Mouse (Mus musculus): ENCODE results near the gene Idh3g. TPM values are rescaled to one million over a fixed set of nuclear protein-coding genes. Genes with fewer than 3 reads are reported as not detected.

Idh3g gene
- polyA plus RNA-seq, 2 experiments = 217 to 366 TPM

DNA sequence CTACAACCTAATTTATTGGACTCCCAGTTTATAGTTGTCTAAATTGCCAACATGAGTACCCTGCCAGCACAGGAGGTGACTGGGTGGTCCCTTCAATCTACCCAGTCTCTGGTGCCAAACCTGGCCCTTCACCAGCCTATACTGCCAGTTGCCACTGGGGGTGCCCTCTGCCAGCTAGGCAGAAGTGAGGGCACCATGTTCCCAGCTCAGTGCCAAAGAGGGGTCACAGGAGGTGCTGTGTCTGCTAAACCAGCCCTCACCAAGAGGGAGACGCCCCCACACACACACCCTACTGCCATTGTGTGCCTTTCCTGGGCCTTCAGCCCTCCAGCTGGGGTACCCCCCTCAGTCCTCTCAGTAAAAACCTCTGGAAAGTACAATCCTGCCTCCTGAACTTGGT is 48.5 kb downstream of the Idh3g start:
- Histone ChIP-seq H3K36me3 (ENCODE audit: control insufficient read depth, insufficient read depth, low read length) (0 out of 2 replicates have a peak, but pooled peaks cover 3% of the 10 kb centered on the region), H3K9ac (ENCODE audit: low read depth, low read length, severe bottlenecking) (no peak overlapping the region), H3K4me3 (replicated peaks; ENCODE audit: low read length) (no peak overlapping the region), H3K4me2 (replicated peaks; ENCODE audit: low read depth, low read length, severe bottlenecking) (no peak overlapping the region), H3K4me1 (ENCODE audit: control insufficient read depth, insufficient read depth, low read length) (no peaks in the 10 kb centered on the region), H3K9me3 (ENCODE audit: control insufficient read depth, low read length) (no peaks in the 10 kb centered on the region), H3K27me3 (ENCODE audit: control insufficient read depth, insufficient read depth, low read length) (no peaks in the 10 kb centered on the region), H3K27ac (replicated peaks; ENCODE audit: low read depth, low read length) (no peak overlapping the region)
- TF ChIP-seq POLR2A (IDR thresholded peaks at IDR 0.05; ENCODE audit: borderline replicate concordance, extremely low read depth, insufficient read depth, insufficient read length) = no peak
- ATAC-seq (ENCODE audit: low FRiP score, low read depth) (no peak), DNase-seq (ENCODE audit: low spot score) (no peak)
- WGBS = 71% methylated on average over 1 of the region's 1 CpGs

DNA sequence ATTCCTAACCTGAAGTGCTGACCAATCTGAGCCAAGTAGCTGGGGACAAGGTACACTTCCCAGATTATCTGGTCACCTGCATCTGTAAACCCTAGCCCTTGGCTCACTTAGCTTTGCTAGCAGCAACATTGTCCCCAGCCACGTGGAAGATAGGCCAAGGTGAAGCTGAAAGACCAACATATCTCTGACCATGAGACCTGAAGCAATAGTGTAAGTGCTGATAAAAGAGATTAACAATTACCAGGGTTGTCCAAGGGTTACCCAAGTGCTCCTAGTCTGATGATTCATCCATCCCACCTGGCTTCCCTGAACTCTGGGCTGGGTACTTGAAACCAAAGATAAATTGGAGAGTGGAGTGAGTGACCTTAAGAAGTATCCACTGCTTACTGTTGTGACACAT is 55.8 kb downstream of the Idh3g start:
- Histone ChIP-seq H3K4me1 (ENCODE audit: control insufficient read depth, insufficient read depth, low read length) (no peaks in the 10 kb centered on the region), H3K27me3 (ENCODE audit: control insufficient read depth, insufficient read depth, low read length) (no peaks in the 10 kb centered on the region)

More for the DNA sequence above, 55.8 kb downstream of the Idh3g start:
- no peak for ATAC-seq (ENCODE audit: low FRiP score, low read depth)
- peaks cover 7% of the 10 kb centered on the region; the same call in 1 of the 2 replicates for H3K36me3 ChIP-seq (ENCODE audit: control insufficient read depth, insufficient read depth, low read length)
- no peak overlapping the region for H3K9ac ChIP-seq (ENCODE audit: low read depth, low read length, severe bottlenecking)
- TF ChIP-seq POLR2A (IDR thresholded peaks at IDR 0.05; ENCODE audit: borderline replicate concordance, extremely low read depth, insufficient read depth, insufficient read length) = no peak
- no peak overlapping the region for H3K4me2 ChIP-seq (replicated peaks; ENCODE audit: low read depth, low read length, severe bottlenecking)
- H3K4me3 ChIP-seq (replicated peaks; ENCODE audit: low read length) = no peak overlapping the region
- no peak for DNase-seq (ENCODE audit: low spot score)
- 59% methylated on average over 1 of the region's 1 CpGs for WGBS
- no peak overlapping the region for H3K27ac ChIP-seq (replicated peaks; ENCODE audit: low read depth, low read length)
- no peaks in the 10 kb centered on the region for H3K9me3 ChIP-seq (ENCODE audit: control insufficient read depth, low read length)

Other genes starting within 250 kb of the Idh3g start
- 10.9 and 13.9 TPM in 2 replicates for gene Dusp9, start 147.5 kb downstream of the Idh3g start, polyA plus RNA-seq (2012; rRNA removed)
- 2.4 and 5.0 TPM in 2 replicates for gene Dusp9, start 147.5 kb downstream of the Idh3g start, polyA plus RNA-seq (2014; fragmentation: Nextera tagmentation; extraction: Ambion mirVana)
- gene Pnck, start 126.8 kb downstream of the Idh3g start, polyA plus RNA-seq (2012; rRNA removed) = 27.4 and 34.4 TPM in 2 replicates
- gene Pnck, start 126.8 kb downstream of the Idh3g start, polyA plus RNA-seq (2014; fragmentation: Nextera tagmentation; extraction: Ambion mirVana) = 20.9 and 22.7 TPM in 2 replicates
- 71.9 and 98.9 TPM in 2 replicates for gene Slc6a8, start 113.7 kb downstream of the Idh3g start, polyA plus RNA-seq (2012; rRNA removed)
- gene Slc6a8, start 113.7 kb downstream of the Idh3g start, polyA plus RNA-seq (2014; fragmentation: Nextera tagmentation; extraction: Ambion mirVana) = 11.9 and 12.5 TPM in 2 replicates
- gene Bcap31, start 70.7 kb downstream of the Idh3g start, polyA plus RNA-seq (2012; rRNA removed) = 82.5 and 97.4 TPM in 2 replicates
- 235 and 239 TPM in 2 replicates for gene Bcap31, start 70.7 kb downstream of the Idh3g start, polyA plus RNA-seq (2014; fragmentation: Nextera tagmentation; extraction: Ambion mirVana)
- 20.2 and 25.3 TPM in 2 replicates for gene Abcd1, start 70.3 kb downstream of the Idh3g start, polyA plus RNA-seq (2012; rRNA removed)
- gene Abcd1, start 70.3 kb downstream of the Idh3g start, polyA plus RNA-seq (2014; fragmentation: Nextera tagmentation; extraction: Ambion mirVana) = 15.2 and 16.8 TPM in 2 replicates
- 1.9 and 2.7 TPM in 2 replicates for gene Plxnb3, start 29.8 kb downstream of the Idh3g start, polyA plus RNA-seq (2012; rRNA removed)
- 0.62 and 0.82 TPM in 2 replicates for gene Plxnb3, start 29.8 kb downstream of the Idh3g start, polyA plus RNA-seq (2014; fragmentation: Nextera tagmentation; extraction: Ambion mirVana)
- 46.4 and 48.0 TPM in 2 replicates for gene Srpk3, start 12.5 kb downstream of the Idh3g start, polyA plus RNA-seq (2012; rRNA removed)
- 22.2 and 31.0 TPM in 2 replicates for gene Srpk3, start 12.5 kb downstream of the Idh3g start, polyA plus RNA-seq (2014; fragmentation: Nextera tagmentation; extraction: Ambion mirVana)
- gene Ssr4, start 131 bp upstream of the Idh3g start, polyA plus RNA-seq (2012; rRNA removed) = 284 and 305 TPM in 2 replicates
- gene Ssr4, start 131 bp upstream of the Idh3g start, polyA plus RNA-seq (2014; fragmentation: Nextera tagmentation; extraction: Ambion mirVana) = 254 and 292 TPM in 2 replicates
- 20.9 and 22.0 TPM in 2 replicates for gene Pdzd4, start 38.1 kb upstream of the Idh3g start, polyA plus RNA-seq (2012; rRNA removed)
- gene Pdzd4, start 38.1 kb upstream of the Idh3g start, polyA plus RNA-seq (2014; fragmentation: Nextera tagmentation; extraction: Ambion mirVana) = 1.4 and 1.5 TPM in 2 replicates
- 0.03 TPM in 1 of 2 replicates, not detected in the other for gene Avpr2, start 105.2 kb upstream of the Idh3g start, polyA plus RNA-seq (2012; rRNA removed)
- gene Avpr2, start 105.2 kb upstream of the Idh3g start, polyA plus RNA-seq (2014; fragmentation: Nextera tagmentation; extraction: Ambion mirVana) = 0.10 TPM in 1 of 2 replicates, not detected in the other
- 7.8 and 8.6 TPM in 2 replicates for gene L1cam, start 109.2 kb upstream of the Idh3g start, polyA plus RNA-seq (2012; rRNA removed)
- gene L1cam, start 109.2 kb upstream of the Idh3g start, polyA plus RNA-seq (2014; fragmentation: Nextera tagmentation; extraction: Ambion mirVana) = 2.9 and 4.6 TPM in 2 replicates
- gene Arhgap4, start 135.0 kb upstream of the Idh3g start, polyA plus RNA-seq (2012; rRNA removed) = 8.8 and 9.3 TPM in 2 replicates
- 2.7 and 3.7 TPM in 2 replicates for gene Arhgap4, start 135.0 kb upstream of the Idh3g start, polyA plus RNA-seq (2014; fragmentation: Nextera tagmentation; extraction: Ambion mirVana)
- 114 and 128 TPM in 2 replicates for gene Naa10, start 135.0 kb upstream of the Idh3g start, polyA plus RNA-seq (2012; rRNA removed)
- 112 and 117 TPM in 2 replicates for gene Naa10, start 135.0 kb upstream of the Idh3g start, polyA plus RNA-seq (2014; fragmentation: Nextera tagmentation; extraction: Ambion mirVana)
- gene Renbp, start 144.0 kb upstream of the Idh3g start, polyA plus RNA-seq (2012; rRNA removed) = 29.6 and 33.7 TPM in 2 replicates
- 34.0 and 39.3 TPM in 2 replicates for gene Renbp, start 144.0 kb upstream of the Idh3g start, polyA plus RNA-seq (2014; fragmentation: Nextera tagmentation; extraction: Ambion mirVana)
- 71.7 and 93.7 TPM in 2 replicates for gene Hcfc1, start 179.5 kb upstream of the Idh3g start, polyA plus RNA-seq (2012; rRNA removed)
- 65.3 and 71.2 TPM in 2 replicates for gene Hcfc1, start 179.5 kb upstream of the Idh3g start, polyA plus RNA-seq (2014; fragmentation: Nextera tagmentation; extraction: Ambion mirVana)
- 86.0 and 123 TPM in 2 replicates for gene Irak1, start 237.0 kb upstream of the Idh3g start, polyA plus RNA-seq (2012; rRNA removed)
- 49.6 and 52.6 TPM in 2 replicates for gene Irak1, start 237.0 kb upstream of the Idh3g start, polyA plus RNA-seq (2014; fragmentation: Nextera tagmentation; extraction: Ambion mirVana)

Measured in limb, embryonic 14.5 days (tissue).